Comparison of ENCODE assay signal across 15 mouse cellular contexts in genomic region chr5:28036518-28036917, GRCm38 (mm10). TPM values are rescaled to one million over a fixed set of nuclear protein-coding genes. Genes with fewer than 3 reads are reported as not detected.
DNase-seq lines count a peak whose midpoint lies in the region; ATAC-seq and TF ChIP-seq lines count a peak whose summit lies in the region.
"Had no signal": no experiment of that assay in that cellular context is flagged by ENCODE, and none has a peak within 500 bp of the region (broad histone marks: within the 10 kb centered on the region; RNA-seq: fewer than 3 reads in every experiment).

No protein-coding gene starts in this region.

- TF ChIP-seq EP300 in heart, postnatal 0 days (IDR thresholded peaks at IDR 0.05; ENCODE audit: low read depth): no peak
- TF ChIP-seq EP300 in lung, postnatal 0 days (IDR thresholded peaks at IDR 0.05): no peak

- no peak for ATAC-seq in heart, postnatal 0 days (ENCODE audit: insufficient read depth, low read depth)
- ATAC-seq in lung, postnatal 0 days: no peak
- ATAC-seq: CD4-positive, CD25-positive, alpha-beta regulatory T cell, adult 4 months had no signal

- H3K9ac ChIP-seq in heart, postnatal 0 days (replicated peaks; ENCODE audit: low read depth, low read length): no peak overlapping the region
- no peak overlapping the region for H3K9ac ChIP-seq in lung, postnatal 0 days (replicated peaks; ENCODE audit: low read depth)
- H3K9ac ChIP-seq: limb, embryonic 13.5 days had no signal

- H3K4me3 ChIP-seq in gastrocnemius, adult 2 months: no peak overlapping the region
- H3K4me3 ChIP-seq in heart, postnatal 0 days (ENCODE audit: low read depth, low read length): no peak overlapping the region
- no peak overlapping the region for H3K4me3 ChIP-seq in lung, postnatal 0 days (ENCODE audit: low read depth, low read length)
- H3K4me3 ChIP-seq: limb, embryonic 13.5 days had no signal

- peak overlapping the region; percentile 86 for H3K27ac ChIP-seq in gastrocnemius, adult 2 months
- H3K27ac ChIP-seq in heart, postnatal 0 days (ENCODE audit: low read depth): peak overlapping the region; percentile 75
- peak overlapping the region; percentile 87 for H3K27ac ChIP-seq in lung, postnatal 0 days (ENCODE audit: low read length)
- H3K27ac ChIP-seq: limb, embryonic 13.5 days had no signal

- no peaks in the 10 kb centered on the region for H3K36me3 ChIP-seq in heart, postnatal 0 days (replicated peaks; ENCODE audit: control insufficient read depth, insufficient read depth, low read length)
- H3K36me3 ChIP-seq in lung, postnatal 0 days (ENCODE audit: insufficient read depth, low read length): no peaks in the 10 kb centered on the region
- H3K36me3 ChIP-seq: limb, embryonic 13.5 days had no signal

- no peak for TF ChIP-seq CTCF in gastrocnemius, adult 2 months (IDR thresholded peaks at IDR 0.05)
- no peak for TF ChIP-seq CTCF in heart, postnatal 0 days (IDR thresholded peaks at IDR 0.05; ENCODE audit: low read depth)
- no peak for TF ChIP-seq CTCF in lung, postnatal 0 days (IDR thresholded peaks at IDR 0.05)

- no peaks in the 10 kb centered on the region for H3K9me3 ChIP-seq in heart, postnatal 0 days (replicated peaks; ENCODE audit: control insufficient read depth, low read length)
- H3K9me3 ChIP-seq in lung, postnatal 0 days (ENCODE audit: low read length): no peaks in the 10 kb centered on the region
- H3K9me3 ChIP-seq: limb, embryonic 13.5 days had no signal

- no peak for DNase-seq in gastrocnemius, adult 2 months
- DNase-seq in gastrocnemius, postnatal 36 days: no peak
- no peak for DNase-seq in heart, postnatal 0 days (ENCODE audit: low spot score)
- no peak for DNase-seq in heart, postnatal 14 days
- DNase-seq in lung, postnatal 0 days (ENCODE audit: low spot score): no peak
- DNase-seq in lung, postnatal 25 days (ENCODE audit: low spot score): no peak
- DNase-seq in yolk sac, embryonic 10.5 days (ENCODE audit: low spot score): no peak
- DNase-seq: cerebellum, adult 9-11 months; layer of hippocampus, postnatal 36 days; retina, postnatal 1 day; right cerebral cortex, postnatal 4 days; thymus, postnatal 14 days had no signal

- intact Hi-C loops in gastrocnemius, adult 2 months (cut with DNase I): loop anchor here (5.0 kb wide), 1 partner anchor 36 kb away; the partner anchor contains the start of gene Insig1
- intact Hi-C loops in gastrocnemius, postnatal 36 days (cut with DNase I): no loop called here
- intact Hi-C loops in heart, postnatal 14 days (cut with DNase I): no loop called here

- no peaks in the 10 kb centered on the region for H3K27me3 ChIP-seq in heart, postnatal 0 days (ENCODE audit: control insufficient read depth, insufficient read depth, low read length)
- no peaks in the 10 kb centered on the region for H3K27me3 ChIP-seq in lung, postnatal 0 days (replicated peaks; ENCODE audit: insufficient read depth, low read length)
- H3K27me3 ChIP-seq: limb, embryonic 13.5 days had no signal

- 85% methylated on average over 1 of the region's 1 CpGs for WGBS in heart, postnatal 0 days
- WGBS in lung, postnatal 0 days: 70% methylated on average over 1 of the region's 1 CpGs

- no peak overlapping the region for H3K4me2 ChIP-seq in heart, postnatal 0 days (ENCODE audit: low read depth, low read length)
- H3K4me2 ChIP-seq in lung, postnatal 0 days (replicated peaks; ENCODE audit: low read depth, low read length): no peak overlapping the region
- H3K4me2 ChIP-seq: limb, embryonic 13.5 days; midbrain, embryonic 11.5 days had no signal

- H3K4me1 ChIP-seq in heart, postnatal 0 days (ENCODE audit: control insufficient read depth, insufficient read depth): peaks cover 23% of the 10 kb centered on the region
- H3K4me1 ChIP-seq in lung, postnatal 0 days (ENCODE audit: insufficient read depth, low read depth, low read length): peaks cover 21% of the 10 kb centered on the region; the same call in 1 of the 2 replicates

RNA-seq across cellular contexts. Expression of gene Insig1, which starts 34.6 kb away (rescaled TPM):
- 1 to 10 TPM; 9.2 to 9.8 TPM for total RNA-seq in gastrocnemius, adult 2 months (2021)
- total RNA-seq in gastrocnemius, postnatal 36 days (2021): 10 to 100 TPM in 1 of 2 experiments, 1 to 10 TPM in 1; 7.4 to 11.1 TPM
- 49.9 and 57.2 TPM in 2 replicates for total RNA-seq in heart, postnatal 0 days (2014; rRNA removed; ENCODE audit: low replicate concordance)
- 20.9 and 22.6 TPM in 2 replicates for polyA plus RNA-seq in heart, postnatal 0 days (2015; fragmentation: Nextera tagmentation; extraction: Ambion mirVana)
- 10 to 100 TPM; 14.2 to 14.7 TPM for total RNA-seq in heart, postnatal 14 days (2021)
- polyA plus RNA-seq in lung, postnatal 0 days (2015; fragmentation: Nextera tagmentation; extraction: Ambion mirVana): 109 and 122 TPM in 2 replicates
